Mouse (Mus musculus) G1E-ER4 (cell line): Measurements from ENCODE around the gene Gm15056. TPM values are rescaled to one million over a fixed set of nuclear protein-coding genes. Genes with fewer than 3 reads are reported as not detected.

Experiments
- GATA1 ChIP-seq: IDR thresholded peaks from one replicate; pipeline ENCODE4 v1.8.0; 2012; ENCODE audit warnings: low read length, inconsistent platforms
- polyA plus RNA-seq: library from polyadenylated mRNA; stranded (reverse); fragments of >175 nt; gene quantifications from 2 replicates; pipeline ENCODE4 v1.2.3, GENCODE M21; 2012

Gm15056 gene
- not detected in 2 replicates for polyA plus RNA-seq

DNA sequence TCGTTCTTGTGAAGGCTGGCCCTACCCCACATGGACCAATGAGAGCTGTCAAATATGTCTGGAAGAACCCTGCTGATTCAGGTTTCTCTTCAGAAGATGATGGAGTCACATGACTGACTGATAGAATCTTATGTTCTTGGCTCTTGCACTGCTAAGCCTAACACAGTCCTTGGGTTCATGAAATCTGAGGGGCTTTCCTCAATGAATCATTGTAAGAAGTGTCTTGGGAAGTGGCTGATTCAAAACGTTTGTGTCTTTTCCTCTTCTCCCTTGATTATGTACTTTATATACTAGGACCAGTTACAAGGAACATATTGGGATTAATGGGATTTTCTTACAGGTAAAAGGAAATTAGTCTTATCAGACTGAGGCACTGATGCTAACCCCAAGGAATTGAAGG, at the start of gene Gm15056:
Gene Gm15056, minus strand, starts transcription at position 101 of the 400 bp plus-strand sequence.
- TF ChIP-seq GATA1, result no peak

DNA sequence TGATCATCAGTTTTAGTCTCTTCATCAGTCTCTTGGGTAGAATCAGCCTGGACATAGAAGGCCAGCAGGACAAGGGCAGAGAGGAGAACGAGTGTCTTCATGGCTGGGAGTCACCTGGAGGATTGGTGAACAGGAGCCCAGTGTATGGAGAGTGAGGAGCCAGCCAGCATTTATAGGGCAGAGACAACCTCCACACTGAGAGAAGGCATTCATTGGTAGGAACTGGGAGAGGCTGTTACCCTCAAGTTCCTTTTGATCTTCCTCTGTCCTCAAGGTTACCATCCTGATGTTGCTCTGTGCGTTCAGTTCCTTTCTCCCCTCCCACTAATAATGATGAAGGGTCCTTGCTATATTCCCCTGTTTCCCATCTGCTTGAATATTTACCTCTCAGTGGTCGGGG, 42.2 kb upstream of the Gm15056 start, which contains the start of gene AY761185:
Gene AY761185, minus strand, starts transcription at position 101 of the 400 bp plus-strand sequence.
- no peak for TF ChIP-seq GATA1

DNA sequence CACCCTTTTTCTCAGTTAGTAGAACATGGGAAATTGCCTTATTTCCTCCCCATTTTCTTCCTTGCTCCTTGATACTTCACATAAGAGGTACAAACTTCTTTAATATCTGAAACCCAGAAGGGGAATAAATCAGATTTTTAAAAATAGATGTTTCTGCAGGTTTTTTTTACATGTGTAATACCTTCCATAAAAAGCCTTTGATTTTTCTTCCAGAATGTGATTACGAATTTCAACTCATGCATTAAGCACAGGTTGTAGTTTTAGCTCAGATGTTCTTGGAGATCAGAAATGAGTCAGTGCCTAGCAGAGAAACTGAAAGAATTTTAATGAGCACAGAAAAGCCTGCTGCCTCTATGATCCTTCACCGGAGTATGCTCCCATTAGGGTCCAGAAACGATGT, 19.5 kb upstream of the Gm15056 start, which contains the start of gene Gm6040:
Gene Gm6040, minus strand, starts transcription at position 101 of the 400 bp plus-strand sequence.
- no peak for TF ChIP-seq GATA1

DNA sequence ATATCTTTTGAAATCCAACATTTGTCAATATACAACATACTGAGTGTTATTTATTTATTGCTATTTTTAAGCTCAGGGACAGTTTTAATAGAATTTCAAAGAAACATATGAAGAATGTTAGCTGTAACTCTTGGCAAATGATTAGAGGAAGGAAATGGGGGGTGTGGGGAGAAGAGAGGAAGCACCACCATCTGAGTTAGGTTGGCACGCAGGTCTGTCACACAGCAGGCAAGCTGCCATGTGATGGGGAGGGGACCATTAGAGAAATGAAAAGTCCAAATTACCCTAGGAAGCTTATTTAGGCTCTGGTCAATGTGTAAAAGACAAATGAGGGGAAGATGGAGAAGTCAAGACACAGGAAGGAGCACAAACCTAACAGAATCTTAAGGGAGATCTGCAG, 9.9 kb upstream of the Gm15056 start:
- no peak for TF ChIP-seq GATA1

DNA sequence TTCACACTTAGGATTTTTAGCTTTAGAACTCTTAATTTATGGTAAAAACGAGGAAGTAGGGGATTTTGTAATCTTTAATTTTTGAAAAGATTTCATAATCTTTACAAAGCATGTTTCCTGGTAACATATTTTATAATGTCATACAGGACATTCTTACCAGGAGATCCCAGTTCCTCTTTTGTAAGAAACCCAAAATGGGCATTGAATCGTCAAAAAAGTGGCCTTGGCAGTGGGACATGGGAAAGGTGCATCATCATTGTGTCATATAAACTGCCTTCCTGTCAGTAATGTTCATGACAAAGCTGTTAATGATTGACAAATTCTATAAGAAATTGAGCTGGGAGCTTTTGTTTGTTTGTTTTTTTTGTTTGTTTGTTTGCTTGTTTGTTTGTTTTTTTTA, 5.8 kb upstream of the Gm15056 start:
- TF ChIP-seq GATA1, result no peak

DNA sequence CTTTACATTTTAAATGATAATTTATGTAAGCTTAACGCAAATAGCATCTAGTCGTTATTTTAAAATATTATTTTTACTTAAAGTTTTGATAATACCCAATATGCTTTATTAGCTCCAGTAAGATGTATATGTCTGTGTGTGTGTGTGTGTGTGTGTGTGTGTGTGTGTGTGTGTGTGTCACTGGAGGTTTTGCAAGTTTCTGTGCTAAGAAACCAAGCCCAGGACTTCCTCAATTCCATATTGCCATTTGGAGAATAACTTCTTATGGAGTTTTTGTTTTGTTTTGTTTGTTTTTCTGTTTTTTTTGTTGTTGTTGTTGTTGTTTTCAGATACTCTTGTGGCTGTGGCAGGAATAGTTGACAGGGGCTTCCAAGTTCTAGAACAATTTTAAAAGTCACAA, 4.7 kb upstream of the Gm15056 start:
- TF ChIP-seq GATA1, result no peak

DNA sequence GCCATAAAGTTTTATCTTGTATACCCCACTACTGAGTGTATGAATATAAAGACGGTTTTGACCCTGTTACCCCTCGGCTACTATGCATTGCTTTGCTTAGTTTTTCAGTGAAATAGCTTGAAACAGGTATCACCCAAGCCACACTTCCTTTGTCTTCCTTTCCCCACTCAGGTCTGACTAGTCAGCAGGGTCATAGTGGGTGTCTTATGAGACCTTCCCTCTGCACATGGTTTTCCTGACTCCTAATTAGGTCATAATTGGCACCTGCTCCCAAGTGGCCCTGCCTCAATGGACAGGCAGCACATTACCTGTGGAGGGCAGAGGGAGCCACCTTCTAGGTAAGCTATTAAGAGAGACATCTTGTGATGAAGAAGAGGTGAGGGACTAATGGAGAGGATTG, 10.1 kb downstream of the Gm15056 start, which contains the start of gene Defb33:
Gene Defb33, plus strand, starts transcription at position 301 of the 400 bp plus-strand sequence.
- TF ChIP-seq GATA1, result no peak

DNA sequence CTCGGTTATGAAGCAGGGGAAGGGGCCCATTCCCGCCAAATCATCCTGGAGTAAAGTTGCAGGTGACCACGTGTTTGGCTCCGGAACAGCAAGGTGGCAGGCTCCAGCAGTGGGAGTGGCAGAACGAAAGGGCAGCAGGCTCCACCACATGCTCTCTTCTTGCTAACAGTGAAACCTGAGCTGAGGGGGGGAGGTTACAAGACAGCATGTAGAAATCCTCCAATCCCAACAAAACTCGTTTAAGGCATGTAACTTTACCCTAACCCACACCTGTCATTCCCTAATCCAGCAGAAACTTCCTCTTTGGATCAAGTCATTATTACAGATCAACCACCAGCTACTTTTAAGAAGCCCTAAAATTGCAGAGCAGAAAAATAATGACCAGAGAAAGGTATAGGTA, 27.8 kb downstream of the Gm15056 start:
- TF ChIP-seq GATA1, result no peak

Other genes with a start within 250 kb of the Gm15056 start
- gene Defb33, start 10.0 kb downstream of the Gm15056 start, polyA plus RNA-seq, result not detected in 2 replicates
- gene Gm6040, start 19.4 kb upstream of the Gm15056 start, polyA plus RNA-seq, result not detected in 2 replicates
- not detected in 2 replicates for gene AY761185, start 42.1 kb upstream of the Gm15056 start, polyA plus RNA-seq
- not detected in 2 replicates for gene Defa21, start 122.9 kb upstream of the Gm15056 start, polyA plus RNA-seq
- not detected in 2 replicates for gene Defa23, start 152.4 kb upstream of the Gm15056 start, polyA plus RNA-seq
- gene Defa35, start 162.4 kb upstream of the Gm15056 start, polyA plus RNA-seq, result not detected in 2 replicates
- not detected in 2 replicates for gene Defa25, start 181.8 kb upstream of the Gm15056 start, polyA plus RNA-seq
- not detected in 2 replicates for gene Gm14851, start 193.4 kb upstream of the Gm15056 start, polyA plus RNA-seq
- not detected in 2 replicates for gene Defa30, start 232.0 kb upstream of the Gm15056 start, polyA plus RNA-seq